14 mouse cellular contexts compared by ENCODE assay signal in genomic region chr6:5855526-5855925, GRCm38 (mm10).
"Had no signal": no experiment of that assay in that cellular context is flagged by ENCODE, and none has a peak within 500 bp of the region (broad histone marks: within the 10 kb centered on the region; RNA-seq: fewer than 3 reads in every experiment).

No protein-coding gene starts in this region.

- DNase-seq: kidney, postnatal 10 days; kidney, postnatal 36 days; liver, postnatal 0 days; lung, embryonic 14.5 days; thymus, adult 18-20 months; thymus, postnatal 36 days had no signal

- H3K9ac ChIP-seq: kidney, embryonic 15.5 days; limb, embryonic 12.5 days; limb, embryonic 15.5 days; liver, embryonic 14.5 days; liver, postnatal 0 days; lung, embryonic 14.5 days; midbrain, embryonic 13.5 days had no signal

- H3K27ac ChIP-seq: kidney, embryonic 15.5 days; limb, embryonic 12.5 days; limb, embryonic 15.5 days; liver, embryonic 14.5 days; macrophage; midbrain, embryonic 13.5 days had no signal

- H3K36me3 ChIP-seq: kidney, embryonic 15.5 days; limb, embryonic 12.5 days; limb, embryonic 15.5 days; midbrain, embryonic 13.5 days had no signal

- H3K27me3 ChIP-seq: limb, embryonic 15.5 days had no signal

- H3K4me2 ChIP-seq: kidney, embryonic 15.5 days; limb, embryonic 12.5 days; limb, embryonic 15.5 days; liver, embryonic 11.5 days; lung, embryonic 14.5 days; midbrain, embryonic 13.5 days had no signal

- ATAC-seq: liver, postnatal 0 days; lung, postnatal 0 days; midbrain, embryonic 13.5 days had no signal

- H3K9me3 ChIP-seq: kidney, embryonic 15.5 days; limb, embryonic 12.5 days; limb, embryonic 15.5 days; midbrain, embryonic 13.5 days had no signal

- H3K4me3 ChIP-seq: kidney, embryonic 15.5 days; limb, embryonic 12.5 days; limb, embryonic 15.5 days; midbrain, embryonic 13.5 days had no signal
